Mouse (Mus musculus): Measurements from ENCODE around the gene Lsamp.

DNA sequence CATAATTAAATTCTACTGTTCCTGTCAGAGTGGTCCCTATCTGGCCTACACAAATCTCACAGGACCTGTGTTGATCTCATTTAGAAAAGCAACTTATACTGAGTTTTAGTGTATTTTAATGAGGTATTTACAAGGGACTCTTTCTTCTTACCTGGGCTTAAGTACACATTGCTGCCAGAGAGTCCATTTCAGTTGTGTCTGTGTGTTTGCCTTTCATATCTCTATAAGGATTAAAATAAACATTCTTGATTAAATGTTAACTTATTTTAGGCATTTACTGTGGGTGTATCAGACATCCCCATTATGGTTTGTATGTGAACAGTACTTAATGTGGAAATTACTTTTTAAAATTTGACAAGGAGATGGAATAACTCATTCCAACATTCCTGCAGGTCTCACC, 963.9 kb downstream of the Lsamp start:
- TF ChIP-seq EP300 (IDR thresholded peaks at IDR 0.05; ENCODE audit: insufficient read depth, low read depth, low read length) (no peak), CTCF (IDR thresholded peaks at IDR 0.05) (no peak), POLR2A (IDR thresholded peaks at IDR 0.05; ENCODE audit: insufficient read depth, low read depth, low read length) (no peak)
